Mouse (Mus musculus) Patski (cell line): ENCODE results near the gene Rbms3. TPM values are rescaled to one million over a fixed set of nuclear protein-coding genes. Genes with fewer than 3 reads are reported as not detected.

ENCODE experiments used
- ATAC-seq: fragments of 100-300 bp; one replicate; pipeline ENCODE4 v1.8.0; 2021
- CTCF ChIA-PET: fragments of 350-600 bp; sonication (Branson Sonifier 250); formaldehyde crosslinking; loops from one replicate; lab custom pipeline; 2022; ENCODE audit warnings: inconsistent platforms; lab: Charles Lee
- POLR2A ChIA-PET: fragments of 350-600 bp; sonication (Branson Sonifier 250); formaldehyde crosslinking; loops from one replicate; lab custom pipeline; 2022; ENCODE audit warnings: antibody characterized with exemption, inconsistent platforms; lab: Charles Lee
- DNase-seq: peaks from one replicate; pipeline ENCODE4 v3.0.0-alpha.2; 2011; ENCODE audit warnings: low read depth, low spot score
- H3K27me3 ChIP-seq: fragments of 371-371 bp; one replicate; pipeline ENCODE4 v1.5.1; 2021
- CTCF ChIP-seq: fragments of 100-300 bp; IDR thresholded peaks from one replicate; pipeline ENCODE4 v1.5.1; 2021
- in situ Hi-C: fragments of 300-500 bp; cut with MboI; formaldehyde crosslinking; loops from 3 replicates; pipeline ENCODE4 v1.11.1; 2018; ENCODE audit warnings: low pct_unique_long_range_greater_than_20kb, mixed read lengths
- polyA plus RNA-seq: library from polyadenylated mRNA; unstranded; gene quantifications from one replicate; pipeline ENCODE4 v1.2.3, GENCODE M21; 2021

Gene Rbms3
- polyA plus RNA-seq, 1 experiment from 2014 or later: 8.1 TPM

DNA sequence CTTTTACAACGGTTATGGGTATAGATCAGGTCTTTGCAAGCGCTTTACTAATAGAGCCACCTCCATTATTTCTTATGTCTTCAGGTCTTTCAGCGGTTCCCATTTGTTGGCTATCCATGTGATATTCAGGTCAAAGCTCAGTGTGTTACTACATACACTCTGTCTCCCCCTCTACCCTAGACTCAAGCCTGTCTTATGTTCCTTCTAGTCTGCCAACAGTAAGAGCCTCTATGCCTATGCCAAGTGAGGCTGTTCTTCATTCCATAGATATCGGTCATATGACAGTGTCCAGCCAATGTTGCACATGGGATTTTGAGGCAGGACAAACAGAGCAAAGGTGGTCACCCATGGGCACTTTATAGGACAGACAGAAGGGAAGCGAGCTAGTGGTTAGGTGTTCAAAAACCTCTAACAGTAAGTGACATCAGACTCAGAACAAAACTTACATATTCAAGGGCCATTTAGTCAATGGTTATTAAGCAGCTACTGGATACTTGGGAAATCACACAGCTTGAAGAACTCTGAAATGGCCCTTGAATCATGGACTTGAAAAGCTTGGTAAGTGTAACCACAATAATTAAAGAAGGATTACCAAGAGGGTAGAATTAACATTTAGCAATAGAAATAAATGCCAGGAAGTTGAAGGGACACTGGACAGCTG, 395.5 kb downstream of the Rbms3 start:
- H3K27me3 ChIP-seq: no peaks in the 10 kb centered on the region
- CTCF ChIA-PET: interaction anchor here (1.5 kb wide), 1 partner anchor 16 kb away, joined by 4 read pairs; no protein-coding TSS in a partner anchor
- TF ChIP-seq CTCF: no peak
- DNase-seq: no peak
- in situ Hi-C loops: no loop called here
- POLR2A ChIA-PET: no interaction called here
- no peak for ATAC-seq

DNA sequence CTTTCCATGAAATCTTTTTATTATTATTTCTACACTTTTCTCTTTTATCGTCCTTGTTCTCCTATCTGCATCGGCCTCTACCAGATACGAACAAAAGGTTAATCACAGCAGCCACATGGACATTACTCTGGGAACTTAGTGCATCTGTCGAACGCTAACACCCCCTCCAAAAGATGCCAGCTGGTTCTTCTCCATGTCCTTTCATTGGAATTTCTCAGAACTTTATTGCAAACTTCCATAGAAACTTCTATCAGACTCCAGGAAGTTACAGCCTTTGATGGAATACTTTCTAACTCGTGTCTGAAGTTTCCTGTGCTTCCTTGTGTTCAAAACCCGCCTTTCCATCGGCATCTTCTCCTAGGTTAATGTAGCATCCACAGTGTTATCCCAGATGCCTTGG, 407.0 kb downstream of the Rbms3 start:
- no peaks in the 10 kb centered on the region for H3K27me3 ChIP-seq
- no peak for TF ChIP-seq CTCF
- CTCF ChIA-PET: no interaction called here
- in situ Hi-C loops: no loop called here
- POLR2A ChIA-PET: no interaction called here
- ATAC-seq (no peak), DNase-seq (no peak)

GRCm38 (mm10) chr9:117221481-117221880, 408.2 kb downstream of the Rbms3 start:
- DNase-seq (no peak), ATAC-seq (no peak)
- H3K27me3 ChIP-seq: no peaks in the 10 kb centered on the region
- TF ChIP-seq CTCF: no peak
- POLR2A ChIA-PET: no interaction called here
- CTCF ChIA-PET: no interaction called here
- in situ Hi-C loops: no loop called here

- DNase-seq: no peak
- no peaks in the 10 kb centered on the region for H3K27me3 ChIP-seq
- in situ Hi-C loops: no loop called here
- CTCF ChIA-PET: no interaction called here
- POLR2A ChIA-PET: no interaction called here
- TF ChIP-seq CTCF: no peak
- ATAC-seq: no peak
Observed at GRCm38 (mm10) chr9:117216026-117216755, 413.5 kb downstream of the Rbms3 start.

DNA sequence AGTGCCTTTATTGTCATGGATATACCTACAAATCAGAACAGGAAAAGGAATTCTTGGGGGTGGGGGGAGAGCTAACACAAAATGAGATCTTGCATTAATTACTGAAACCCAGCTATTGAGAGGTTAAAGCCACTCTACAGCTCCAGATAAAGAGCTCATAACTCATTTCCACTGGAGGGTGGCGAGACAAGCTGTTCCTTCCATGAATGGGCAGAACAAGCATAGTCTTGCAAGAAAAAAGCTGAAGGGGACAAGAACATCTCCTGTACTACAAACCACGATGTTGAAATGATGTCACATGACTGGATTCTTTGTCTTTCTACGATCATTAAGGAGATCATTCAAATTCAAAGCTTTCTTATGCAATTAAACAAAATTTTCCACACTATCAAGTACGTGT, 417.7 kb downstream of the Rbms3 start:
- no peaks in the 10 kb centered on the region for H3K27me3 ChIP-seq
- TF ChIP-seq CTCF: no peak
- ATAC-seq: no peak
- ChIA-PET CTCF (no interaction called here), POLR2A (no interaction called here)
- in situ Hi-C loops: no loop called here
- no peak for DNase-seq

- ATAC-seq (no peak), DNase-seq (no peak)
- ChIA-PET CTCF (no interaction called here), POLR2A (no interaction called here)
- H3K27me3 ChIP-seq: no peaks in the 10 kb centered on the region
- in situ Hi-C loops: no loop called here
- TF ChIP-seq CTCF: no peak
Observed at GRCm38 (mm10) chr9:117210344-117210743, 419.4 kb downstream of the Rbms3 start.

- no peak for TF ChIP-seq CTCF
- ChIA-PET CTCF (no interaction called here), POLR2A (no interaction called here)
- no peaks in the 10 kb centered on the region for H3K27me3 ChIP-seq
- in situ Hi-C loops: no loop called here
- ATAC-seq (no peak), DNase-seq (no peak)
Observed at GRCm38 (mm10) chr9:117205395-117205794, 424.3 kb downstream of the Rbms3 start.

DNA sequence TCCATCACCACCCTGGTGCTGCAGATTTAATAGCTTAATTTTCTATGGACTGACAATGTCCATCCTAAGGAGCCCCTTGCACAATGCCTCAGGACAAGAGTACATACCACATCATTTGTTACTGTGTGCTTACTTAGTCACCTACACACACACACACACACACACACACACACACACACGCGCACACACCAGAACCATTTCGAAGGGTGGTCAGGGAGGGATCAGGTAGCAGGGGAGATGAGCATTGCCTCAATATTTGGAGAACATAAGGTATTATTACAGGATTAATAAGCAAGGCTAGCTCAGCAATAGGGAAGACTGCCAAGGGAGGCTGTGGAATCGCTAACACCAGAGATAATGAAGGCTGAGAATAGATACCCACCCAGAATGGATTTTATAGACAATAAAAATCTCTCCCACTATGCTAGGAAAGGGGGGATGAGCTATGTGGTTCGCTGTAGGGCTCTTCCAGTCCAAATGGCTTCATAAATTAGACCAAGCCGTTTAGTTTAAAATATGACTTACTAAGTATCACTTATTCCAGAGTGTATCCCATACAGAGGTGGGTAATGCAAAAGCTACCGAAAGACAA, 429.6 kb downstream of the Rbms3 start:
- CTCF ChIA-PET: no interaction called here
- in situ Hi-C loops: no loop called here
- no peaks in the 10 kb centered on the region for H3K27me3 ChIP-seq

GRCm38 (mm10) chr9:117197531-117197930, 432.2 kb downstream of the Rbms3 start:
- no peaks in the 10 kb centered on the region for H3K27me3 ChIP-seq
- ChIA-PET CTCF (no interaction called here), POLR2A (no interaction called here)
- ATAC-seq: no peak
- no peak for TF ChIP-seq CTCF
- DNase-seq: no peak
- in situ Hi-C loops: no loop called here

More for the DNA sequence above, 429.6 kb downstream of the Rbms3 start:
- no peak for TF ChIP-seq CTCF
- no peak for DNase-seq
- POLR2A ChIA-PET: no interaction called here
- no peak for ATAC-seq

DNA sequence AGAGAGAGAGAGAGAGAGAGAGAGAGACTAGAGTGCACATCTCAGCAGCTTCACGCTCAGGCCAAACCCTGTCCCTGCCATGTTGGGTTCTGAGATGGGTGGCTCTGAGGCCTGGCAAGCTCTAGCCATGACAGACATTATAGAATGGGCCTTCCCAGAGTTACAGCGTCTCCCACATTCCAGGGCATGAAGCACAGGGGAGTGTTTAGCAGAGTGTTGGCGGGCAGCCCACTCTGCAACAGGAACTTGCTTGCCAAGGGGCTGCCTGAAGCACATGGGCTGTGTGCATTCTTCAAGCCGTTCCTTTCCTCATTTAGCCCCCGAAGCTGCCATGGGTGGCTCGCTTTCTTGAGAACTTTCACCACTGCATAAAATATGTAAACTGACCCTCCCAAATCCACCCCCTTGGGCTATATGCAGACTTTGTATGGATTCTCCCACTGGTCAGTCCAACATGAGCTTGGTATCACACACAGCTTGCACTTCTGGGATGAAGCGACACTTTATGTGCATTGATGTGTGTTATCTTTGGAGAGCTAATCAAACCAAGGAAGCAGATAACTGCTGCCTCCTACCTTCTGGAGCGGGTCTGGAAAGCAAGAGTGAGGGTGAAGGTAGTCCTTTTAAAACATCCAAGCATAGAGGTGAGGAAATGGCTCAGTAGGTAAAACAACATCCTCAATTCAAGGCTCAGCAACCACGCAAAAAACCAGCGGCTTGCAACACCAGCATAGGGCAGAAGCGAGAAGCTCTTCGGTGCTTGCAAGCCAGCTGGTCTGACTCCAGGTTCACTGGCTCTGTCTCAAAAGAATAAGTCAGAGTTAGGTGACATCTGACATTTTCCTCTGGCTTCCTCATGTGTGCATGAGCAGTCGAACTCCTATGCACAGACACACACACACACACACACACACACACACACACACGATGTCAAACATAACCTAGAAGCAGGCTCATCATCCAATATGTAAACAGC, 436.9 kb downstream of the Rbms3 start:
- ATAC-seq (peak; percentile 69), DNase-seq (no peak)
- no peaks in the 10 kb centered on the region for H3K27me3 ChIP-seq
- no peak for TF ChIP-seq CTCF
- POLR2A ChIA-PET: interaction anchor here (0.6 to 1.1 kb wide), 2 partner anchors 11 to 54 kb away, joined by 3 to 4 read pairs; no protein-coding TSS in a partner anchor
- in situ Hi-C loops: no loop called here
- CTCF ChIA-PET: interaction anchor here (1.0 kb wide), 1 partner anchor 104 kb away, joined by 3 read pairs; no protein-coding TSS in a partner anchor
